Comparison of ENCODE assay signal across 8 mouse cellular contexts in genomic region chr6:5005491-5006275, GRCm38 (mm10).
DNase-seq lines count a peak whose midpoint lies in the region; ATAC-seq lines count a peak whose summit lies in the region.

No protein-coding gene starts in this region.

- H3K36me3 ChIP-seq in kidney, embryonic 16.5 days (ENCODE audit: insufficient read depth, low read length) = no peaks in the 10 kb centered on the region
- no peaks in the 10 kb centered on the region for H3K36me3 ChIP-seq in heart, embryonic 11.5 days (ENCODE audit: control insufficient read depth, insufficient read depth, low read length)
- H3K36me3 ChIP-seq in liver, embryonic 13.5 days = no peaks in the 10 kb centered on the region
- no peaks in the 10 kb centered on the region for H3K36me3 ChIP-seq in forebrain, embryonic 12.5 days (replicated peaks)

- ATAC-seq in kidney, embryonic 16.5 days (ENCODE audit: low FRiP score, low TSS enrichment) = peak; percentile 95
- peak; percentile 81 for ATAC-seq in heart, embryonic 11.5 days (replicated peaks; ENCODE audit: insufficient number of reproducible peaks, low FRiP score, low TSS enrichment)
- no peak for ATAC-seq in liver, embryonic 13.5 days (ENCODE audit: low read depth)
- no peak for ATAC-seq in forebrain, embryonic 12.5 days (ENCODE audit: low FRiP score)

- H3K27me3 ChIP-seq in kidney, embryonic 16.5 days (ENCODE audit: insufficient read depth, low read length) = no peaks in the 10 kb centered on the region
- no peaks in the 10 kb centered on the region for H3K27me3 ChIP-seq in heart, embryonic 11.5 days (ENCODE audit: control insufficient read depth, insufficient read depth, low read length)
- no peaks in the 10 kb centered on the region for H3K27me3 ChIP-seq in liver, embryonic 13.5 days
- no peaks in the 10 kb centered on the region for H3K27me3 ChIP-seq in forebrain, embryonic 12.5 days

- H3K27ac ChIP-seq in kidney, embryonic 16.5 days (ENCODE audit: low read length) = peak overlapping the region; percentile 50; the same call in 1 of the 2 replicates
- peak overlapping the region; percentile 86 for H3K27ac ChIP-seq in heart, embryonic 11.5 days (ENCODE audit: low read depth, low read length)
- H3K27ac ChIP-seq in liver, embryonic 13.5 days = peak overlapping the region; percentile 47; the same call in 1 of the 2 replicates
- H3K27ac ChIP-seq in forebrain, embryonic 12.5 days = no peak overlapping the region

- peak overlapping the region; percentile 20; the same call in 1 of the 2 replicates for H3K4me2 ChIP-seq in kidney, embryonic 16.5 days (replicated peaks; ENCODE audit: low read depth, low read length)
- peak overlapping the region; percentile 54 for H3K4me2 ChIP-seq in heart, embryonic 11.5 days
- H3K4me2 ChIP-seq in liver, embryonic 13.5 days = no peak overlapping the region
- H3K4me2 ChIP-seq in forebrain, embryonic 12.5 days = no peak overlapping the region

- no peak overlapping the region for H3K4me3 ChIP-seq in kidney, embryonic 16.5 days (ENCODE audit: low read length)
- H3K4me3 ChIP-seq in heart, embryonic 11.5 days (ENCODE audit: low read depth, low read length) = 0 out of 2 replicates have a peak overlapping the region, but pooled peaks have one; percentile 16
- H3K4me3 ChIP-seq in liver, embryonic 13.5 days (replicated peaks) = no peak overlapping the region
- no peak overlapping the region for H3K4me3 ChIP-seq in forebrain, embryonic 12.5 days (replicated peaks)

- H3K9ac ChIP-seq in kidney, embryonic 16.5 days (replicated peaks; ENCODE audit: low read length) = no peak overlapping the region
- peak overlapping the region; percentile 46; the same call in 1 of the 2 replicates for H3K9ac ChIP-seq in heart, embryonic 11.5 days (ENCODE audit: low read depth, low read length)
- H3K9ac ChIP-seq in liver, embryonic 13.5 days = no peak overlapping the region
- H3K9ac ChIP-seq in forebrain, embryonic 12.5 days = no peak overlapping the region

- DNase-seq in kidney, adult 11 months = no peak
- DNase-seq in adrenal gland, postnatal 36 days = peak; percentile 25 to 32
- DNase-seq in liver, embryonic 13.5 days = no peak
- no peak for DNase-seq in spleen, postnatal 4 days (ENCODE audit: low spot score in 2 of 2)
- DNase-seq in c-Kit-positive CD71-positive TER-119-positive erythroid progenitor cells, embryonic 14.5 days (ENCODE audit: low spot score) = no peak

- no peaks in the 10 kb centered on the region for H3K9me3 ChIP-seq in kidney, embryonic 16.5 days (ENCODE audit: low read length)
- H3K9me3 ChIP-seq in heart, embryonic 11.5 days (replicated peaks; ENCODE audit: control insufficient read depth, low read length) = no peaks in the 10 kb centered on the region
- no peaks in the 10 kb centered on the region for H3K9me3 ChIP-seq in liver, embryonic 13.5 days (replicated peaks)
- no peaks in the 10 kb centered on the region for H3K9me3 ChIP-seq in forebrain, embryonic 12.5 days

- 39% methylated on average over 22 of the region's 22 CpGs for WGBS in kidney, embryonic 16.5 days
- 27% methylated on average over 22 of the region's 22 CpGs for WGBS in heart, embryonic 11.5 days (ENCODE audit: insufficient replicate concordance)
- 56% methylated on average over 22 of the region's 22 CpGs for WGBS in liver, embryonic 13.5 days (ENCODE audit: insufficient replicate concordance)
- 60% methylated on average over 22 of the region's 22 CpGs for WGBS in forebrain, embryonic 12.5 days

- peaks cover 31% of the 10 kb centered on the region for H3K4me1 ChIP-seq in kidney, embryonic 16.5 days (ENCODE audit: insufficient read depth, low read length)
- peaks cover 23% of the 10 kb centered on the region for H3K4me1 ChIP-seq in heart, embryonic 11.5 days (ENCODE audit: control insufficient read depth, insufficient read depth, low read length)
- peaks cover 6% of the 10 kb centered on the region; the same call in 1 of the 2 replicates for H3K4me1 ChIP-seq in liver, embryonic 13.5 days (replicated peaks)
- H3K4me1 ChIP-seq in forebrain, embryonic 12.5 days = peaks cover 11% of the 10 kb centered on the region

Comparison
In these comparisons a context has a peak if more than half of its experiments do, and no peak if none do; other contexts are left out.
1. ATAC-seq: peak in kidney, embryonic 16.5 days (single experiment) and heart, embryonic 11.5 days (single experiment); none in liver, embryonic 13.5 days (single experiment) and forebrain, embryonic 12.5 days (single experiment).
2. H3K4me2 ChIP-seq: peak in kidney, embryonic 16.5 days (single experiment) and heart, embryonic 11.5 days (single experiment); none in liver, embryonic 13.5 days (single experiment) and forebrain, embryonic 12.5 days (single experiment).
3. DNase-seq: peak in adrenal gland, postnatal 36 days (2 of 2); none in kidney, adult 11 months (single experiment), liver, embryonic 13.5 days (single experiment), spleen, postnatal 4 days (0 of 2) and c-Kit-positive CD71-positive TER-119-positive erythroid progenitor cells, embryonic 14.5 days (single experiment).